Mouse (Mus musculus) forebrain, embryonic 13.5 days (tissue): ENCODE data around the gene Lpcat3. TPM values are rescaled to one million over a fixed set of nuclear protein-coding genes. Genes with fewer than 3 reads are reported as not detected.
A peak's percentile ranks its signal among the peaks of the same experiment; 100 is the strongest.
"Not testable (repeated sequence)": the region's sequence is repeated elsewhere in the genome, so short reads cannot be mapped to it uniquely, and the experiment has no call there.

ENCODE experiments used
- ATAC-seq: fragments of 200-750 bp; cut with Nextera tagmentation; 2 replicates; pipeline ENCODE4 v1.8.0; 2017
- H3K27ac ChIP-seq: fragments of 300-500 bp; sonication (generic); 2 replicates; pipeline ENCODE4 v1.5.1; 2015; ENCODE audit warnings: inconsistent platforms, mild to moderate bottlenecking, moderate library complexity
- H3K27me3 ChIP-seq: fragments of 300-500 bp; sonication (generic); 2 replicates; pipeline ENCODE4 v1.6.1; 2015; ENCODE audit warnings: mild to moderate bottlenecking, inconsistent platforms
- H3K36me3 ChIP-seq: fragments of 300-500 bp; sonication (generic); 2 replicates; pipeline ENCODE4 v1.6.1; 2015; ENCODE audit warnings: mild to moderate bottlenecking, inconsistent platforms; ENCODE audit not compliant: poor library complexity, severe bottlenecking
- H3K4me1 ChIP-seq: fragments of 300-500 bp; sonication (generic); 2 replicates; pipeline ENCODE4 v1.6.1; 2015; ENCODE audit warnings: inconsistent platforms
- H3K4me2 ChIP-seq: fragments of 300-500 bp; sonication (generic); 2 replicates; pipeline ENCODE4 v1.6.1; 2015; ENCODE audit warnings: inconsistent platforms, mild to moderate bottlenecking, moderate library complexity
- H3K4me3 ChIP-seq: fragments of 300-500 bp; sonication (generic); 2 replicates; pipeline ENCODE4 v1.5.1; 2015; ENCODE audit warnings: mild to moderate bottlenecking, inconsistent platforms
- H3K9ac ChIP-seq: fragments of 300-500 bp; sonication (generic); 2 replicates; pipeline ENCODE4 v1.6.1; 2015; ENCODE audit warnings: mild to moderate bottlenecking, inconsistent platforms
- H3K9me3 ChIP-seq: fragments of 300-500 bp; sonication (generic); replicated peaks from 2 replicates; pipeline ENCODE4 v1.6.1; 2016; ENCODE audit warnings: inconsistent platforms
- WGBS: fragments of 180-500 bp; shearing (Covaris S2); methylation state at CpG from one replicate; pipeline ENCODE4 v1.1.7; 2015; 5-methylcytosine and 5-hydroxymethylcytosine counted together
- polyA plus RNA-seq: library from polyadenylated mRNA; unstranded; fragments of >200 nt; fragmentation: Nextera tagmentation; extraction: Ambion mirVana; gene quantifications from 2 replicates; pipeline ENCODE4 v1.2.1, GENCODE M21; 2015

Gene Lpcat3
- polyA plus RNA-seq, 1 experiment from 2014 or later, result 34.8 TPM

DNA sequence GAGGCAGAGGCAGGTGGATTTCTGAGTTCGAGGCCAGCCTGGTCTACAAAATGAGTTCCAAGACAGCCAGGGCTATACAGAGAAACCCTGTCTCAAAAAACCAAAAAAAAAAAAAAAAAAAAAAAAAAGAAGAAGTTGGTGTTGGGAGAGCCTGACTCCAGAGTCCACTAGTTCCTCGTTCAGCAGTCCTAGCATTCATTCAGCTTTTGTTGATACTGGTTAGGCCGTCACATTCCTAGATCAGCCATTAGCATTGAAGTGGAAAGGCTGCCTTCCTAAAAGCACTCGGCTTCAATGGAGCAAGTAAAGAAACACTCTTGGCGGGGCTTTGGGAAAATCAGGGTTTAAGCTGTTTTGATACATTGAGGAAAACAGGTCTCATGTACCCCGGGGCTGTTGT, 19.5 kb downstream of the Lpcat3 start:
- 39% methylated on average over 6 of the region's 6 CpGs for WGBS
- H3K36me3 ChIP-seq, result not testable (repeated sequence)

DNA sequence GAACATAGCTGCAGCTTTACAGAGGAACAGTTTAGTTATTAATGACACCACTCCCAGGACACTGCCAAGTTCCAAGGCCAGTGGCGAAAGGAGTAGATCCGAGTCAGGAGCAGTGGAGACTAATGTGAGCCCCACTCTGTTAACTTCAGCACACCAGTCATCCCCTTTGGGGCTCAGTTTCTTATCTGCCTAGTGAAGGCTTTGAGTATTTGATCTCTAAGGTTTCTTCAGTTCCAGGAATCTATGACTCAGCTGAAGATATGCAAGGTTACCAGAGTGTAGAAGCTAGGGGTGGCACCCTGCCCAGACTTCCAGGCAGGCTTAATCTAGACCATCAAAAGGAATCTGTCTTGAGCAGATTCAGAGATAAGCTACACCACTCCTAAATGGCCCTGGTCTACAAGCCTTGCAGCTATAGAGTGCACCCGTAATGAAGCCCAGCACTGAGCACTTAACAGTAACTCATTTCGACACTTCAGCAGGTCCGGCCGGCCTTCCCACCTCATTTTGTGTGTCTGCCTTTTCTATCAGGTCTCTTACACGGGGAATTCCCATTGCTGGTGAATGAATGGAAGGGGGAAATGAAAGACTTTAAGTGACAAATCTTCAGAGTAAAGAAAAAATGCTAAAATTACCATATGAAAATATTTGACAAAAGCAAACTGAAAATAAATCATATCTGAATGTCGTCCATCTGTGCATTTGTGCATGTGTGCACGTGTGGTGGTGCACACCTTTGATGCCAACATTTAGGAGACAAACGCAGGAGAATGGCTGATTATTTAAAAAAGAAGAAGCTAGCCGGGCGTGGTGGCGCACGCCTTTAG, 21.0 kb downstream of the Lpcat3 start:
- 91% methylated on average over 14 of the region's 14 CpGs for WGBS
- no peak overlapping the region for H3K4me3 ChIP-seq
- no peaks in the 10 kb centered on the region for H3K27me3 ChIP-seq
- H3K9me3 ChIP-seq, result no peaks in the 10 kb centered on the region
- no peak overlapping the region for H3K9ac ChIP-seq
- ATAC-seq, result no peak
- H3K36me3 ChIP-seq, result no peaks in the 10 kb centered on the region
- no peaks in the 10 kb centered on the region for H3K4me1 ChIP-seq
- H3K4me2 ChIP-seq, result no peak overlapping the region
- H3K27ac ChIP-seq, result no peak overlapping the region

More for the DNA sequence above, 19.5 kb downstream of the Lpcat3 start:
- not testable (repeated sequence) for H3K4me3 ChIP-seq, H3K9ac ChIP-seq, H3K27ac ChIP-seq, H3K4me2 ChIP-seq, ATAC-seq, H3K4me1 ChIP-seq, H3K27me3 ChIP-seq, H3K9me3 ChIP-seq

DNA sequence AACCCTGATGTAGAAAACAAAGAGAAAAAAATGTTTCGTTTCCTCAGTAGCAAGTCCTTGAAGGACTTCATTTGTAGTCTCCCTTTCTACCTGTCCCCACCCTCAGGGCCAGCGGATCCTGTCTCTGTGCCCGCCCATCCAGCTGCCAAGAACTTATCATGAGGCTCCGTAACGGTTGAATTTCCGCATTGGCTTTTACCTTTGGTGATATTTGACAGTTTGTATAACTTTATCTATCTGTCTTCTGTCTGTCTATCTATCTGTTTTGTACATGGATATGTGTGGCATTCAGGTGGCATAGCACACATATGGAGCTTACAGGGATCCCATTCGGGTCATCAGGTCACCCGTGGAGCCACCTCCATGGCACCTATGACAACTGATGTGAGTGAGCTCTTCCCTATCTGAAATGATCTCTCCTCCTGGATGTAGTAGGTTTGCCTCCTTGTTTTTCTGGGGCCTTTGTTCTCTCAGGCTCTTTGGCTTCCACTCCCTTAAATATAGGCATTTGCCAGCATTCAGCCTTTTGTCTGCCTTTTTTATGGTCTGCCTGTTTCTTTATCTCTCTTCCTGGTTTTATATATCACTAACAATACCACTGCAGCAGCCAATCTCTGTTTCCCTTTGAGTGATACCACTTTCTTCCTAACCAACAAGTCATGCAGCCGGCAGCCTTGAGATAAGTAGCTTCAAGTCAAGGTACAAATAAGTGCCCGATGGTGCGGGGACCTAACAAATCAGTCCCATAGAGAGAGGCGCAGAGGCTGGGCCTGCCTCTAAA, 23.0 kb downstream of the Lpcat3 start:
- Histone ChIP-seq H3K4me2 (no peak overlapping the region), H3K27me3 (no peaks in the 10 kb centered on the region), H3K4me3 (no peak overlapping the region), H3K9me3 (no peaks in the 10 kb centered on the region), H3K4me1 (no peaks in the 10 kb centered on the region), H3K27ac (no peak overlapping the region), H3K9ac (no peak overlapping the region), H3K36me3 (no peaks in the 10 kb centered on the region)
- WGBS, result 85% methylated on average over 12 of the region's 12 CpGs
- no peak for ATAC-seq

DNA sequence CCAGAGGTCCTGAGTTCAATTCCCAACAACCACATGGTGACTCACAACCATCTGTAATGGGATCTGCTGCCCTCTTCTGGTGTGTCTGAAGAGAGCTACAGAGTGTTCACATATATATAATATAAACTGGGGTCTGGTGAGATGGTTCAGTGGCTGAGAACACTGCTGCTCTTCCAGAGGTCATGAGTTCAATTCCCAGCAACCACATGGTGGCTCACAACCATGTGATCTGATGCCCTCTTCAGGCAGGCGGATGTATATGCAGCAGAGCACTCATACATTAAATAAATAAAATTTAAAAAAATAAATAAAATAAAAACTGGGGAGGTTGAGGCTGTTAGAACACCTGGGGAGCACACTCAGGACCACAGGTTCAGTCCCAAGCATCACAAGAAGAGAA, 23.8 kb downstream of the Lpcat3 start:
- not testable (repeated sequence) for H3K4me3 ChIP-seq

DNA sequence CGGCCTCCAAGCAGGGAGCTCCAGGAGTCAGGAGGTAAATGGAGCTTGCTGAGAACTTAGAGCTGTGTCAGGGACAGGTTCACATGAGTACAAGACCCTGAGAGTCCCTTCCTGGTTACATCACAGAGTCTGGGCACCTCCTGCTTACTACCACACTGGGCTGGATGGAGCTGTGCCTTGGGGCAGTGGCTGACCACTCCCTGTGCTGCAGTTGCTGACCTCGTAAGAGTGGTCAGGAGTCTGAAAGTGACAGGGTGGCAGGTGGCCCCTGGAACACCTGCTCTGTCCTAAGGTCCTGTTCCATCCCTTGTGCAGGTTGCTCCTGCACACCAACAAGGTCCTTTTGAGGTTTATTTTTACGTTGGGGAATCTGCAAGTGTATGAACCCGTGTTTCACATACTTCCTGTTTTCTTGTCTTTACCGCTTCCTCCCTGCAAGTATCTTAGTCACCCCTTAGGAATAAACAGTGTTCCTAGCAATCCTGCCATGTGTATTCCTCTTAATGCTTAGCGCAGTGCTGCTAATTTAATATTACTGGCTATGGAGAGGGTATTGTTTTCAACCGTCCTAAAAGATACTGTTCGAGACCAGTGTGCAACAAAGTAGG, 25.4 kb downstream of the Lpcat3 start:
- no peak overlapping the region for H3K4me2 ChIP-seq
- WGBS, result 89% methylated on average over 8 of the region's 8 CpGs
- no peaks in the 10 kb centered on the region for H3K4me1 ChIP-seq
- H3K27ac ChIP-seq, result no peak overlapping the region
- no peaks in the 10 kb centered on the region for H3K36me3 ChIP-seq
- ATAC-seq, result no peak
- no peak overlapping the region for H3K9ac ChIP-seq
- no peaks in the 10 kb centered on the region for H3K27me3 ChIP-seq
- no peaks in the 10 kb centered on the region for H3K9me3 ChIP-seq
- no peak overlapping the region for H3K4me3 ChIP-seq

More for the DNA sequence above, 23.8 kb downstream of the Lpcat3 start:
- H3K9me3 ChIP-seq, H3K27ac ChIP-seq, H3K9ac ChIP-seq, ATAC-seq, H3K4me2 ChIP-seq, H3K27me3 ChIP-seq, H3K4me1 ChIP-seq, H3K36me3 ChIP-seq: not testable (repeated sequence)
- WGBS, result 84% methylated on average over 1 of the region's 1 CpGs

DNA sequence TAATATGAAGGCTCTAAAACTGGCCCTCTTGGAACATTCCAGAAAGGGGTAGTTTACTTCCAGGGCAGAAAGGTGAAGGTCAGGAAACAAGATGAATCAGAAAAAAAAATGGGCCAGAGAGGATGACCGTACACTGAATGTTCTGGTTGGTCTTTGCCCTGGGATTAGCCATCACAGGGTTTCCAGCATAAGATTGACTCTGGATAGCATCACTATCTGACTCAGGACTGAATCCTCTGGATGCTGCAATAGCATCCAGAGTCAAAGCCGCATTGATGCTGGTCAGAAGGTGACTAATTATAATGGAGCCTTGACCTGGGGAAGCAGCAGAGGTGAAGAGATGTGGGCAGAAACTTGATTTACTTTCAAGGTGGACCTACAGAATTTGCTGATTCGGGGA, 26.2 kb downstream of the Lpcat3 start:
- no peaks in the 10 kb centered on the region for H3K9me3 ChIP-seq
- no peak overlapping the region for H3K9ac ChIP-seq
- H3K4me3 ChIP-seq, result no peak overlapping the region
- no peak overlapping the region for H3K27ac ChIP-seq
- peaks cover 2% of the 10 kb centered on the region for H3K4me1 ChIP-seq
- H3K4me2 ChIP-seq, result no peak overlapping the region
- ATAC-seq, result no peak
- 91% methylated on average over 3 of the region's 3 CpGs for WGBS
- no peaks in the 10 kb centered on the region for H3K27me3 ChIP-seq
- H3K36me3 ChIP-seq, result no peaks in the 10 kb centered on the region

DNA sequence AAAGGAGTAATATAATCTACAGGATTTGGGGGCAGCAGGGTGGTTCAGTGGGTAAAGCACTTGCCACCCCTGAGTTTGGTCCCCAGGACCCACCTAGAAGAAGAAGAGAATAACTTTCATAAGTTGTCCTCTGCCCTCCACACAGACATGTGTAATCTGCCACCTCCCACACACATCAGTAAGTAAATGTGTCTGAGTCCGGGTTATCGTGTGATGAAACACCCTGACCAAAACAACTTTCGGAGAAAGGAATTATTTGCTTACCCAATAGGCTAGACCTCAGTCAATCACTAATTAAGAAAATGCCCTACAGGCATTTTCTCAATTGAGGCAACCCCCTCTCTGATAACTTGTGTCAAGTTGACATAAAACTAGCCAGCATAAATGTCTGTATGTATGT, 27.7 kb downstream of the Lpcat3 start:
- Histone ChIP-seq H3K36me3 (no peaks in the 10 kb centered on the region), H3K4me3 (no peak overlapping the region), H3K9me3 (no peaks in the 10 kb centered on the region), H3K9ac (no peak overlapping the region), H3K27ac (no peak overlapping the region), H3K4me1 (peaks cover 9% of the 10 kb centered on the region), H3K4me2 (no peak overlapping the region), H3K27me3 (no peaks in the 10 kb centered on the region)
- 95% methylated on average over 3 of the region's 3 CpGs for WGBS
- no peak for ATAC-seq

DNA sequence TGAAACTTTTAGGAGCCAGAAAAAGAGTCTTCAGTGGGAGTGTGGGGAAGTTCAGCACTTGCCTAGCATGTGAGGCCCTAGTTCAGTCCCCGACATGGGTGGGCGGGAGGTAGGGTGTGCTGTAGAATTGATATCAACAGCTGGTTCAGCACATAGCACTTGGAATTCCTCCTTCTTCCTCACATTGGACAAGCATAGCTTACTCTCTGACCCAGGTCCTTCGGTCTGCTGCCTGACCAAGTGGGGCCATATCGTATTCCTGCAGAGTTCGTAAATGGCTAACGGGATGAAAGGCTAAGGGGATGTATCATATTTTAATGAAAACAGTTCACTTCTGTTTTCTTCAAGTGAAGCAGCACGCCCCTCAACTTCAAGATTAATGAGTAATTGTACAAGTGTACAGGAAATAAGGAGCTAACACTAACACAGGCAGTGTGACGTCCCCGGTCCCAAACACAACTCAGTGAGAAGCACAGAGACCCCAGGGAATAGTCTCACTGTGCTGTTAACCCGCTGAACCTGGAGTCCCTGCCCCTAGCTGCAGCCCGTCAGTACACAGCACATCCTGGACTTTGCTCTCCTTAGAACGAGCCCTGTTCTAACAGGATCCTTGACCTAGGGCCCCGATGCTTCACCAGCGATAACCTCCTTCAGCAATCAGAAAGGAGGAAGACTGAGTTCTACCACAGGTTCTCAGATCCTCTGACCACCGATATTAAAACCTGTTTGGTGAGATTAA, 30.6 kb downstream of the Lpcat3 start:
- no peak overlapping the region for H3K9ac ChIP-seq
- 83% methylated on average over 15 of the region's 15 CpGs for WGBS
- H3K9me3 ChIP-seq, result no peaks in the 10 kb centered on the region
- no peaks in the 10 kb centered on the region for H3K36me3 ChIP-seq
- H3K4me1 ChIP-seq, result peaks cover 9% of the 10 kb centered on the region
- no peak overlapping the region for H3K4me2 ChIP-seq
- H3K27me3 ChIP-seq, result no peaks in the 10 kb centered on the region
- ATAC-seq, result no peak
- H3K27ac ChIP-seq, result 0 out of 2 replicates have a peak overlapping the region, but pooled peaks have one; percentile 48
- no peak overlapping the region for H3K4me3 ChIP-seq

DNA sequence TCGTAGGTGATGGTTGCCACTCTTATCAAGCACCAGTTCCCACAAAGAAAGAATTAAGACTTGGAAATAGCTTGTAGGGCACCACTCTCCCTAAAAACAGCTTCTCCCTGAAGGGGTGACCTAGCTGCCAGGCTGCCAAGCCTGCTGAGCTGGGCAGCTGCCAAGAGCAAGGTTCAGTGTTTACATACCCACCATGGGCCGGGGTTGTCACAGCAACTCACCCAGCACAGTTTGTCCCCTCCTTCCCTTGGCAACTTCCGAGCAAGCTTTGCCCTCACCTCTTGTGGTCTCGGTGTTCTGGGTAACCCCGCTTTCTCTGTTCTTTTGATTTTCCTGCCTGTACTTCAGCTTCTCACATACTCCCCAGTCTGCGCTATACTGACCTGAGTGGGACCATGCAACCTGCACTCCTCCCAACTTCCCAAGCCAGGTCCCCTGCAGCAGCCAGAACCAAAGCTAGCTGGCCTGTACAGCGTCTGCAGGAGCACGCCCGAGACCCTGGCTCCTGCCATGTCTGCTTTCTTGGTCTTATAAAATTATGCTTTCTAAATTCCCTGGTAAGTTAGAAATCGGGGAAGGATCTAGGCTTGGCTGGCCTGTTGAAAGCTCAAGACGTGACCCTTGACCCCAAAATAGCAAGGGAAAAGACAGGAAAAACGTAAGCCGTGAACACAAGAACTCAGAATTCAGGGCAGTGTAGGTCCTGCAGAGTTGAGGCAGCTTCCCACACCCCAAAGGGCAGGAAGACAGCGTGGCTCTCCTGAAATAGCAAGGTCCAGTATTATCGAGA, 31.5 kb downstream of the Lpcat3 start:
- peaks cover 7% of the 10 kb centered on the region; the same call in 1 of the 2 replicates for H3K36me3 ChIP-seq
- no peak overlapping the region for H3K4me3 ChIP-seq
- peaks cover 9% of the 10 kb centered on the region for H3K4me1 ChIP-seq
- no peaks in the 10 kb centered on the region for H3K9me3 ChIP-seq
- H3K4me2 ChIP-seq, result no peak overlapping the region
- 81% methylated on average over 15 of the region's 15 CpGs for WGBS
- no peak overlapping the region for H3K9ac ChIP-seq
- ATAC-seq, result peak; percentile 68
- H3K27me3 ChIP-seq, result no peaks in the 10 kb centered on the region
- H3K27ac ChIP-seq, result peak overlapping the region; percentile 48; the same call in 1 of the 2 replicates

DNA sequence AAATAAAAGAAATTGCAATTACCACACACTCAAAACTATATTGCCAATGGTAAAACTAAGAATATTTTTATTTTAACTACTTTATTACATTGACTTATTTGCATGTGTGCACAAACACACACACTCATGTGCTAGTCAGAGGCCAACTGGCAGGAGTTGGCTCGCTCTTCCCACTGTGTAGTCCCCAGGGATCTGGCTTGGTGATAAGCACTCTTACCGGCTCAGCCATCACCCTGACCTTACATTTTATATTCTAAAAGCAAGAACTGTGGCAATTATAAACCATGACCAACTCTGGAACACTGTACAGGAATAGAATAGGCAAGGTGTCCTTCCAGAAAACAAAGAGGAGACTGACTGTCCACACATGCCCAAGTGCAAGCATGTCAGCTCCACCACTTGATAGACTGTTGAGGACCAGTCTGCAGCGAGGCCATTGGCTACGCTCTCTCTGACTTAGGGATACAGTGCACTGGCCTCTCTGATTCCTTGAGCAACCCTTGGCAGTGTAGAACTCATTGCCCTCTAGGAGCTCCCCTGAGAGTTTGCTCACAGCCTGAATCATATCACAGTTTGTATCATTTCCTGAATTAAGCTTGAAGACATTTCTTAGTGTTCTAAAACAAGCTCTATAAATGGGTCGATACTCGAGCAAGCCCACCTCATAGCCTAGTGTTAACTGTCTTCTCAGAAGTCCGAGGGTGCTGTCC, 33.8 kb downstream of the Lpcat3 start:
- Histone ChIP-seq H3K4me2 (no peak overlapping the region), H3K4me3 (no peak overlapping the region), H3K9ac (no peak overlapping the region), H3K4me1 (peaks cover 9% of the 10 kb centered on the region), H3K27ac (no peak overlapping the region), H3K9me3 (no peaks in the 10 kb centered on the region), H3K36me3 (peaks cover 29% of the 10 kb centered on the region), H3K27me3 (no peaks in the 10 kb centered on the region)
- no peak for ATAC-seq
- WGBS, result 90% methylated on average over 7 of the region's 7 CpGs

DNA sequence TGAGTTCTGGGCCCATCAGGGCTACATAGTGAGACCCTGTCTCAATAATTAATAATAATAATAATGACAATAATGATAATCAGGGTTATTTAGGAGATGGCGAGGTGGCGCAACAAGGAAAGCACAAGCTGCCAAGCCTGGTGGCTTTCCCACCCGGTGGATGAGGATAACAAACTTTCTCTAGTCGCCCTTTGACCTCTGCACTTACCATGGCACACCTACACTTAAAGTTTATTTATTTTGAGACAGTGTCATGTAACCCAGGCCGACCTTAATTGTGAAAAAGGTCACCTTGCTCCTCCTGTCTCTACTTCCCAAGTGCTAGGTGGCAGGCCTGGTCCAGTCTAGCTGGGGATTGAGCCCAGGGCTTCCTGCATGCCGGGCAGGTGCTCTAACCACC, 35.9 kb downstream of the Lpcat3 start:
- H3K9me3 ChIP-seq, result no peaks in the 10 kb centered on the region
- no peak overlapping the region for H3K4me3 ChIP-seq
- H3K4me2 ChIP-seq, result no peak overlapping the region
- no peak for ATAC-seq
- no peaks in the 10 kb centered on the region for H3K27me3 ChIP-seq
- peaks cover 51% of the 10 kb centered on the region for H3K36me3 ChIP-seq
- H3K4me1 ChIP-seq, result peaks cover 9% of the 10 kb centered on the region
- no peak overlapping the region for H3K9ac ChIP-seq
- no peak overlapping the region for H3K27ac ChIP-seq
- 90% methylated on average over 6 of the region's 6 CpGs for WGBS
